Mouse (Mus musculus) heart, adult 2 months (tissue): ENCODE measurements around the gene Rps6ka2.
"Not testable (repeated sequence)": the region's sequence is repeated elsewhere in the genome, so short reads cannot be mapped to it uniquely, and the experiment has no call there.

Experiments
- CTCF ChIP-seq: fragments of 200-600 bp; IDR thresholded peaks from 2 replicates; pipeline ENCODE4 v1.8.1; 2022; ENCODE audit warnings: antibody characterized with exemption, mild to moderate bottlenecking, moderate library complexity
- POLR2A ChIP-seq: fragments of 200-500 bp; IDR thresholded peaks from 2 replicates; pipeline ENCODE4 v1.6.1; 2011; ENCODE audit warnings: mild to moderate bottlenecking, low read depth, low read length, control low read depth; ENCODE audit not compliant: insufficient read depth

DNA sequence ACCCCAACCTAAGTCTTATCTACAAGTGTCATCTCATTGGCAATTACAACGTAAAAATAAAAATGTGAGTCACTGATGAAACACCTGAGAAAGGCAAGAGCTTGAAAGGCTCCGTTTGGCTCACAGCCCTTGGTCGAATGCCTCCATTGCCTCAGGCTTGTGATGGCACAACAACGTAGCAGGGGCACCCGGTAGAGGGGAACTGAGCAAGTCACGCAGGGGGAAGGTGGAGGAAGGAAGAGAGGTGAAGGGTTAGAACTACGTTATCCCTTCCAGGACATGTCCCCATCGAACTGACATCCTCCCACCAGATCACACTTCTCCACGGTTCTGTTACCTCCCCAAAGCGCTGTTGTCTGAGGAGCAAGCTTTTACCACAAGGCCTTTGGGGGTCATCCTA, 43.4 kb upstream of the Rps6ka2 start:
- not testable (repeated sequence) for TF ChIP-seq CTCF, POLR2A
